Mouse (Mus musculus) T-helper 2 cell (primary cell): ENCODE measurements around the gene Cox6b1.

ENCODE experiments used
- in situ Hi-C: fragments of 300-600 bp; cut with MboI, MseI; formaldehyde crosslinking; loops from one replicate; pipeline ENCODE4 v1.15.1; 2025; ENCODE audit warnings: high pct_unique_total_duplicates

Gene Cox6b1

GRCm38 (mm10) chr7:30587842-30588667 is 37.9 kb downstream of the Cox6b1 start:
- in situ Hi-C loops = no loop called here

- in situ Hi-C loops = no loop called here
These were observed 39.4 kb downstream of the Cox6b1 start for GRCm38 (mm10) chr7:30586455-30587020.

- in situ Hi-C loops = no loop called here
These were observed 40.8 kb downstream of the Cox6b1 start for GRCm38 (mm10) chr7:30585170-30585569.

- in situ Hi-C loops = loop anchor here (5.0 kb wide), 1 partner anchor 33 kb away; no protein-coding TSS in a partner anchor
These were observed 41.6 kb downstream of the Cox6b1 start for GRCm38 (mm10) chr7:30584339-30584738.

- in situ Hi-C loops = loop anchor here (5.0 kb wide), 1 partner anchor 36 kb away; no protein-coding TSS in a partner anchor
These were observed 44.4 kb downstream of the Cox6b1 start for GRCm38 (mm10) chr7:30581547-30581946.

GRCm38 (mm10) chr7:30579950-30580349 is 46.0 kb downstream of the Cox6b1 start:
- in situ Hi-C loops = loop anchor here (5.0 to 10.0 kb wide), 2 partner anchors 37 to 1415 kb away; no protein-coding TSS in a partner anchor

- in situ Hi-C loops = loop anchor here (10.0 kb wide), 1 partner anchor 1408 kb away; no protein-coding TSS in a partner anchor
These were observed 53.0 kb downstream of the Cox6b1 start for GRCm38 (mm10) chr7:30572969-30573368.

GRCm38 (mm10) chr7:30572389-30572788 is 53.6 kb downstream of the Cox6b1 start:
- in situ Hi-C loops = loop anchor here (10.0 kb wide), 1 partner anchor 1408 kb away; no protein-coding TSS in a partner anchor

GRCm38 (mm10) chr7:30567555-30567954 is 58.4 kb downstream of the Cox6b1 start:
- in situ Hi-C loops = no loop called here
